Mouse (Mus musculus): ENCODE measurements around the gene Gm28374.

- TF ChIP-seq CTCF (IDR thresholded peaks at IDR 0.05; ENCODE audit: low read depth, low read length) (no peak), POLR2A (IDR thresholded peaks at IDR 0.05; ENCODE audit: borderline replicate concordance, low read depth, low read length) (no peak)
Measured at GRCm38 (mm10) chr19:6101186-6101585, 19.1 kb upstream of the Gm28374 start.

All from bone marrow macrophage, adult 2 months (primary cell).